Mouse (Mus musculus): Measurements from ENCODE around the gene Ubn1. TPM values are rescaled to one million over a fixed set of nuclear protein-coding genes. Genes with fewer than 3 reads are reported as not detected.
A peak's percentile ranks its signal among the peaks of the same experiment; 100 is the strongest.

Gene Ubn1
- polyA plus RNA-seq, 1 experiment from 2014 or later, result 17.1 TPM

GRCm38 (mm10) chr16:5132401-5132801, 82.5 kb downstream of the Ubn1 start, which contains the start of gene Ppl:
Ppl (minus strand) TSS chr16:5132421.
- Histone ChIP-seq H3K9me3 (no peaks in the 10 kb centered on the region), H3K4me1 (peaks cover 29% of the 10 kb centered on the region), H3K4me3 (peak within 1 kb of the TSS; percentile 48), H3K36me3 (replicated peaks) (no peaks in the 10 kb centered on the region), H3K27me3 (ENCODE audit: poor library complexity, severe bottlenecking) (peaks cover 86% of the 10 kb centered on the region), H3K27ac (no peak within 1 kb of the TSS)
- WGBS, result under 1% methylated on average over 39 of the region's 39 CpGs
- no peak for DNase-seq (ENCODE audit: extremely low spot score, low spot score)

GRCm38 (mm10) chr16:5134623-5135330, 84.9 kb downstream of the Ubn1 start:
- H3K27me3 ChIP-seq (ENCODE audit: poor library complexity, severe bottlenecking), result peaks cover 63% of the 10 kb centered on the region
- no peaks in the 10 kb centered on the region for H3K36me3 ChIP-seq (replicated peaks)
- WGBS, result 88% methylated on average over 14 of the region's 14 CpGs
- no peak overlapping the region for H3K4me3 ChIP-seq
- H3K9me3 ChIP-seq, result no peaks in the 10 kb centered on the region
- DNase-seq (ENCODE audit: extremely low spot score, low spot score), result no peak
- no peak overlapping the region for H3K27ac ChIP-seq
- peaks cover 34% of the 10 kb centered on the region for H3K4me1 ChIP-seq

GRCm38 (mm10) chr16:5135551-5136261, 85.8 kb downstream of the Ubn1 start:
- peaks cover 54% of the 10 kb centered on the region for H3K27me3 ChIP-seq (ENCODE audit: poor library complexity, severe bottlenecking)

More at GRCm38 (mm10) chr16:5135551-5136261, 85.8 kb downstream of the Ubn1 start:
- Histone ChIP-seq H3K27ac (no peak overlapping the region), H3K4me3 (no peak overlapping the region), H3K9me3 (no peaks in the 10 kb centered on the region), H3K36me3 (replicated peaks) (no peaks in the 10 kb centered on the region), H3K4me1 (peaks cover 34% of the 10 kb centered on the region)
- 80% methylated on average over 8 of the region's 8 CpGs for WGBS
- DNase-seq (ENCODE audit: extremely low spot score, low spot score), result no peak

Other genes starting within 250 kb of the Ubn1 start
- gene 4930562C15Rik, start 214.6 kb upstream of the Ubn1 start, polyA plus RNA-seq (2016; fragmentation: Nextera tagmentation; extraction: Ambion mirVana), result 0.22 and 0.25 TPM in 2 replicates
- gene Ubald1, start 169.7 kb upstream of the Ubn1 start, polyA plus RNA-seq (2016; fragmentation: Nextera tagmentation; extraction: Ambion mirVana), result 27.3 and 28.1 TPM in 2 replicates
- gene Mgrn1, start 163.8 kb upstream of the Ubn1 start, polyA plus RNA-seq (2016; fragmentation: Nextera tagmentation; extraction: Ambion mirVana), result 66.2 and 66.3 TPM in 2 replicates
- gene Nudt16l1, start 111.3 kb upstream of the Ubn1 start, polyA plus RNA-seq (2016; fragmentation: Nextera tagmentation; extraction: Ambion mirVana), result 138 and 144 TPM in 2 replicates
- gene Anks3, start 85.9 kb upstream of the Ubn1 start, polyA plus RNA-seq (2016; fragmentation: Nextera tagmentation; extraction: Ambion mirVana), result 47.9 and 49.3 TPM in 2 replicates
- not detected in 2 replicates for gene Sept12, start 52.2 kb upstream of the Ubn1 start, polyA plus RNA-seq (2016; fragmentation: Nextera tagmentation; extraction: Ambion mirVana)
- gene Smim22, start 42.8 kb upstream of the Ubn1 start, polyA plus RNA-seq (2016; fragmentation: Nextera tagmentation; extraction: Ambion mirVana), result 1.7 and 2.5 TPM in 2 replicates
- 60.1 and 61.8 TPM in 2 replicates for gene Rogdi, start 36.5 kb upstream of the Ubn1 start, polyA plus RNA-seq (2016; fragmentation: Nextera tagmentation; extraction: Ambion mirVana)
- 216 and 223 TPM in 2 replicates for gene Glyr1, start 194 bp upstream of the Ubn1 start, polyA plus RNA-seq (2016; fragmentation: Nextera tagmentation; extraction: Ambion mirVana)
- gene Ppl, start 82.4 kb downstream of the Ubn1 start, polyA plus RNA-seq (2016; fragmentation: Nextera tagmentation; extraction: Ambion mirVana), result 0.81 and 0.95 TPM in 2 replicates
- 0.09 and 0.14 TPM in 2 replicates for gene Sec14l5, start 97.1 kb downstream of the Ubn1 start, polyA plus RNA-seq (2016; fragmentation: Nextera tagmentation; extraction: Ambion mirVana)
- gene Nagpa, start 154.0 kb downstream of the Ubn1 start, polyA plus RNA-seq (2016; fragmentation: Nextera tagmentation; extraction: Ambion mirVana), result 15.8 and 17.8 TPM in 2 replicates
- 1.0 and 1.3 TPM in 2 replicates for gene AU021092, start 172.2 kb downstream of the Ubn1 start, polyA plus RNA-seq (2016; fragmentation: Nextera tagmentation; extraction: Ambion mirVana)
- gene Alg1, start 183.6 kb downstream of the Ubn1 start, polyA plus RNA-seq (2016; fragmentation: Nextera tagmentation; extraction: Ambion mirVana), result 24.7 and 26.5 TPM in 2 replicates
- gene Eef2kmt, start 205.9 kb downstream of the Ubn1 start, polyA plus RNA-seq (2016; fragmentation: Nextera tagmentation; extraction: Ambion mirVana), result 21.5 and 22.0 TPM in 2 replicates

Data from forebrain, embryonic 10.5 days (tissue).